Mouse (Mus musculus) hindbrain, embryonic 13.5 days (tissue): ENCODE results near the gene Bmf. TPM values are rescaled to one million over a fixed set of nuclear protein-coding genes. Genes with fewer than 3 reads are reported as not detected.
A peak's percentile ranks its signal among the peaks of the same experiment; 100 is the strongest.

Experiments
- ATAC-seq: fragments of 200-750 bp; cut with Nextera tagmentation; 2 replicates; pipeline ENCODE4 v1.8.0; 2017; ENCODE audit warnings: moderate TSS enrichment; ENCODE audit not compliant: low FRiP score
- H3K27ac ChIP-seq: fragments of 300-500 bp; sonication (generic); 2 replicates; pipeline ENCODE4 v1.5.1; 2015; ENCODE audit warnings: inconsistent platforms, mild to moderate bottlenecking, moderate library complexity
- H3K27me3 ChIP-seq: fragments of 300-500 bp; sonication (generic); 2 replicates; pipeline ENCODE4 v1.6.1; 2015; ENCODE audit warnings: mild to moderate bottlenecking, inconsistent platforms
- H3K36me3 ChIP-seq: fragments of 300-500 bp; sonication (generic); 2 replicates; pipeline ENCODE4 v1.6.1; 2015; ENCODE audit warnings: mild to moderate bottlenecking, inconsistent platforms
- H3K4me1 ChIP-seq: fragments of 300-500 bp; sonication (generic); replicated peaks from 2 replicates; pipeline ENCODE4 v1.6.1; 2015; ENCODE audit warnings: inconsistent platforms
- H3K4me2 ChIP-seq: fragments of 300-500 bp; sonication (generic); 2 replicates; pipeline ENCODE4 v1.6.1; 2015; ENCODE audit warnings: inconsistent platforms, mild to moderate bottlenecking, moderate library complexity
- H3K4me3 ChIP-seq: fragments of 300-500 bp; sonication (generic); 2 replicates; pipeline ENCODE4 v1.5.1; 2015; ENCODE audit warnings: mild to moderate bottlenecking, inconsistent platforms
- H3K9ac ChIP-seq: fragments of 300-500 bp; sonication (generic); 2 replicates; pipeline ENCODE4 v1.6.1; 2015; ENCODE audit warnings: mild to moderate bottlenecking, inconsistent platforms
- H3K9me3 ChIP-seq: fragments of 300-500 bp; sonication (generic); 2 replicates; pipeline ENCODE4 v1.6.1; 2016; ENCODE audit warnings: inconsistent platforms
- WGBS: fragments of 180-500 bp; shearing (Covaris S2); methylation state at CpG from one replicate; pipeline ENCODE4 v1.1.7; 2015; 5-methylcytosine and 5-hydroxymethylcytosine counted together
- polyA plus RNA-seq: library from polyadenylated mRNA; unstranded; fragments of >200 nt; fragmentation: Nextera tagmentation; extraction: Ambion mirVana; gene quantifications from 2 replicates; pipeline ENCODE4 v1.2.1, GENCODE M21; 2015

Gene Bmf
- polyA plus RNA-seq, 1 experiment from 2014 or later = 4.7 TPM

DNA sequence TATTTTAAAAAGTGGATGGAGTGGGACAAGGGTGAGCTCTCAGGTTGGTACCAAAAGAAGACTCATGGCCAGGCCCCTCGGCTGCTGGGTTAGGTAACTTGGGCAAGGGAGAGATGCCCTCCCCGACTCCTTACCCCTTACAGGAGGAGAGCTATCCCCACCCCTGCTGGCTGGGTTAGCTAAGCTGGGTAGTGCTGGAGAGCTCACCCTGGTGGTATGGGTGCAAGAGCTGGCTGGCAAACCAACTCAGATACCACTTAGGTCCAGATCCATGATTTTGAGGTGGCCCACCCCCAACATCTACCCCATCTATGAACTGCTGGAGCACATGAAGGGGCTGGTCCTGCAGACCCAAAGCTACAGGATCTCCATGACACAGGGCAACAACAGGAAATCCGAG lies 24.7 kb downstream of the Bmf start:
- no peak overlapping the region for H3K4me2 ChIP-seq
- H3K36me3 ChIP-seq = no peaks in the 10 kb centered on the region
- no peak overlapping the region for H3K27ac ChIP-seq
- no peak overlapping the region for H3K4me3 ChIP-seq
- no peak for ATAC-seq
- WGBS = 82% methylated on average over 3 of the region's 3 CpGs
- no peaks in the 10 kb centered on the region for H3K27me3 ChIP-seq
- no peak overlapping the region for H3K9ac ChIP-seq
- peaks cover 26% of the 10 kb centered on the region for H3K4me1 ChIP-seq
- no peaks in the 10 kb centered on the region for H3K9me3 ChIP-seq

DNA sequence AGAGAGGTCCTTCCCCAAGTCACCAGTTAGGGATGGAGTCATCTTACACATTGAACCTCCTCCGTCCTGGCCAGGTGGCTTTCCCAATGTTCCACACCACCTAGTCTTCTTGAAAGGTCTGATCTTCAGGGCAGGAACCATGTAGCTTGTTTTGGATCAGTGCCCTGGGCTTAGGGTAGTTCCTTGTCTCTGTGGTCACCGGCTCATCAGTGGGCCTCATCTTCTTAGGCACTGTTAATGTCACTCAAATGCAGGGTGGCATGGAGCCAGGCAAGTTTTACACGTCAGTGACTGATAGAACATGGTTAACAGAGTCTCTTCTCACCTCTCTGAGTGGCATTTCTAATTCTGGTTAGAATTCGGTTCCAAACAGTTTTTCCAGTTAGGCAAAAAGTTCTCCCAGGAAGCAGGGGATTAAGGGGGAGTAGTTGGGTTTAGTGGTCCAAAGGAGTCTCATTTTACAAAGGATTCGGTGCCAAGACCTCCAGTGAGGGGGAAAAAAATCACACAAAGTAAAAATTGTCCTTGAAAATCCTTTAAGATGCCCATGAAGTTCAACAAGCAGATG lies 26.2 kb downstream of the Bmf start:
- no peaks in the 10 kb centered on the region for H3K9me3 ChIP-seq
- H3K4me3 ChIP-seq = no peak overlapping the region
- H3K36me3 ChIP-seq = no peaks in the 10 kb centered on the region
- no peak overlapping the region for H3K4me2 ChIP-seq
- no peak for ATAC-seq
- H3K27me3 ChIP-seq = no peaks in the 10 kb centered on the region
- peaks cover 23% of the 10 kb centered on the region for H3K4me1 ChIP-seq
- 73% methylated on average over 5 of the region's 5 CpGs for WGBS
- H3K27ac ChIP-seq = no peak overlapping the region
- H3K9ac ChIP-seq = no peak overlapping the region

DNA sequence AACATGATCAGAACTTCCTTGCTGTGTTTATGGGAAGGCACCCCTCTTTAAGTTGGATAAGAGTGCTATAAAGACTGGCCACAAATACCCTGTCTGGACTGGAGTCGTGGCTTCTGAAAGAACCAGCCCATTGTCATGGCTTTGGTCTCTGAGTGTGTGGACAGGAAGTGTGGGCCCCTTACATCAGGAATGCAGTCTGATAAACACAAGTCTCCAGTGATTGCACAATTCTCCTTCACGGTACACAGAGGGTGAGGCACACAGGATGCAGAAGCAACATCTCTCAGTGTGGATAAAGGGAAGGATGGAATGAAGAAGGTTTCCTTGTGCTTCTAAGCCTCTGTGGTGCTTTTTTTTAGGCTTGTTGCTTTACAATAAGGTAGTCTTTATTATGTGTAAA lies 27.2 kb downstream of the Bmf start:
- Histone ChIP-seq H3K4me3 (no peak overlapping the region), H3K27ac (no peak overlapping the region), H3K4me1 (peaks cover 23% of the 10 kb centered on the region), H3K4me2 (no peak overlapping the region), H3K27me3 (no peaks in the 10 kb centered on the region), H3K9me3 (no peaks in the 10 kb centered on the region), H3K9ac (no peak overlapping the region), H3K36me3 (no peaks in the 10 kb centered on the region)
- ATAC-seq = no peak
- WGBS = 37% methylated on average over 2 of the region's 2 CpGs

DNA sequence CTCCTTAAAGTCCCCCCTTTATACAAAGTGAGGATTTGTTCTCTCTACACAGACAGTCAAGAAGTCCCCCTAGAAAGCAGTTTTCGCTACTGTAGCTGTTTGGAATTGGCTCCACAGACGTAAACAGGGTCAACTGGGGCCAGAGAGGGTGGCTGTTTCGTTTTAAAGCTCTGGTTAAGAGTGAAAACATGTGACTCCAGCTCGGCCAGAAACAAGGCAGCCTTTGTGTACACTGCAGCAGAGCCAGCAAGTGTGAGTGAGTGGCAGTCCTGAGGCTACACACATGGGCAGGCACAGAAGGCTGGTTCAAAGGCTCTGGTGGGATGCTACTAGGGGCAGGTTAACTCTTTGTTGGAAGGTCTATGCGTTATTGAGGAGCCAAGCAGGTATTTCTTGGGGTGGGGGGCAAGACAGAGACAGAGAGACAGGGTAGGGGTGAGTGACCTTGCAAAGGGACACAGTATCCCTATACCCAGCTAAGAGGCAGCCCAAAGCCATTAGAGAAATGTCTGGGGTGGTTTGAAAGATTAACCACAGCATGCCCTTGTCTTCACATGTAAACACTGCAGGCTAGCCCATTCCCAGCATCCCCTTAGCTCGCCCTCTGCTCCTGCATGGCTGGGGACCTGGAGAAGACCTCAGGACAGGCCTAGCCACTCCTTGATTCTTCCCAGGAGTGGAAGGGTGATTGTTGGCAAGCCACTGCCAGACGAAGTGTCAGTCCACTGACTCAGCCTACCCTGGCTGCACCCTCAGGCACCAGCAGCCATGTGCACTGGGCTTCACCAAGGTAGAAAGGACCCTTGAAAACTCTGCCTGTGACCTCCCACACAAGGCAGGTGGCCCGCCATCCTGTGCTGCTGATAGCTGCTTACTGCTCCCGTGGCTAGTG lies 29.2 kb downstream of the Bmf start:
- Histone ChIP-seq H3K27ac (peak overlapping the region; percentile 69), H3K27me3 (no peaks in the 10 kb centered on the region), H3K4me2 (no peak overlapping the region), H3K4me3 (no peak overlapping the region), H3K4me1 (peaks cover 23% of the 10 kb centered on the region), H3K9me3 (no peaks in the 10 kb centered on the region), H3K9ac (no peak overlapping the region), H3K36me3 (no peaks in the 10 kb centered on the region)
- ATAC-seq = peak; percentile 88
- WGBS = 44% methylated on average over 9 of the region's 9 CpGs

DNA sequence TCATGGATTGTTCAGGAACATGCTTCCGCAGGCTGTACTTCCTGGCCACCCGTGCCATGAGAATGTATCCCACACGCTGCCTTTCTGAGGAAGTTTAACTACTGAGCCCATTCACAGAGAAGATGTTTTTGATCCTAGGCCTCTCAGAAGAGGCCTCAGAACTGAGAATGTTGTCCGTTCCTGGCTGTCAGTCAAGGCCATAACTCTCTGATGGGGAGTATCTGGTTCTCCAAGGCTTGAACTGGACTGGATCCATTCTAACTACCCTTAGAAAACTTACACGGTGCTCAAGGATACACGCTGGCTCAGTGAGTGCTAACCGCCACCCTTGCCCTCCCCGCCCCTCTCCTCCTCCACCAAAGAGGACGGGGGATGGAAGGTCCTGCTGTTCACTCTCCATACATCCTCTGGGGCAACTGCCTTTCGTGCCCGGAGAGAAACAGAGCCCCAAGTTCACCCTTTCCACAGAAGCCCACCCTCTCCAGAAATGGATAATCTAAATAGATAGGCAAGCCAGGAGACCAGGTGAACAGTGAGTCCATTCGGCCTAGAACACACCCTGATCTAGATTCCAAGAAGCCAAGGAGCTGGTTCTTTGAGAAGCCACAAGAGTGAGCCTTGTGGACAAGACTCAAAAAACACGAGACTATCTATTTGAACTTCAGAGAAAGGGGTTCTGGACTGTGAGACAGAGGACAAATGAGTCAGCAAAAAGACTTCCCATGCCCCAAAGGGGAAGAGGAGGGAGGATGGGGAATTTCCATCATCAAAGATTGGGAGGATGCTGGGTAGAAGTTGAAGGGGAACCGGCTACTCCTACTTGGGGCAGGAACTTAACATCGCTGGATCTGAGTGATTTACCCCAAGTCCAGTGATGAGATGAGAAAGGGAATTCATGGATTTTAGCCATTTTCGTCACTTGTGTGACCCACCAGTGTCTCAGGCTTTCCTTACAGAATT lies 36.8 kb downstream of the Bmf start:
- Histone ChIP-seq H3K27ac (no peak overlapping the region), H3K9me3 (no peaks in the 10 kb centered on the region), H3K4me3 (no peak overlapping the region), H3K9ac (no peak overlapping the region), H3K36me3 (no peaks in the 10 kb centered on the region), H3K4me2 (no peak overlapping the region), H3K27me3 (peaks cover 27% of the 10 kb centered on the region), H3K4me1 (peaks cover 21% of the 10 kb centered on the region)
- 81% methylated on average over 16 of the region's 16 CpGs for WGBS
- no peak for ATAC-seq

DNA sequence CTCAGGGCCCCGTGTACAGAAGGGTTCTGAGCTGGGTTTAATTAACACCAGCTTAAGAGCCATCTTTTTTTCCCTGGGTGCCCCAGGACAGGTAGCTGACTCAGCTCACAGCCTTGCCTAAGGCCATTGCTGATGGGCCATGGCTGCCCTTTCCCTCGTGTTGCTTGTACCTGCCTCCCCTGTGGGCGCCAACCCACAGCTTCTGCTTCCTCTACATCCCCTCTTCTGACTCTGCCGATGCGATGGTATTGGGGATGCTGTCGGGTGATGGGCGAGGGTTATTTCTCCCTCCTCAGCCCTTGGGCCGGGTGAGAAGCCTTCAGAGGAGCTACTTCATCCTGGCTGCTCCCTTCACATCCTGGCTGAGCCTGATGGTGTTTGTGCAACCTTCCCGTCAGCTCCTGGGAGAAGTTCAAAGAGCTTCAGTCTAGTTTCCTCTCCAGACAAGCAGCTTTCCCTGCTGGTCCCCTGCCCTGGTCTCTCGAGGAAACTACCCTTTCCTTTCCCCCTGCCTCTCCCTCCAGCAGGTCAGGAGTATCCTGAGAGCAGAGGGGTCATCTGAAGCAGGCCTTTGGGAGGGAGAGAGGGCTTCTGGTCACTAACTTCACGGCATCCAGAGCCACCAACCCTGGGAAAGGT lies 37.6 kb downstream of the Bmf start:
- WGBS = 65% methylated on average over 11 of the region's 11 CpGs
- no peak overlapping the region for H3K27ac ChIP-seq
- ATAC-seq = no peak

DNA sequence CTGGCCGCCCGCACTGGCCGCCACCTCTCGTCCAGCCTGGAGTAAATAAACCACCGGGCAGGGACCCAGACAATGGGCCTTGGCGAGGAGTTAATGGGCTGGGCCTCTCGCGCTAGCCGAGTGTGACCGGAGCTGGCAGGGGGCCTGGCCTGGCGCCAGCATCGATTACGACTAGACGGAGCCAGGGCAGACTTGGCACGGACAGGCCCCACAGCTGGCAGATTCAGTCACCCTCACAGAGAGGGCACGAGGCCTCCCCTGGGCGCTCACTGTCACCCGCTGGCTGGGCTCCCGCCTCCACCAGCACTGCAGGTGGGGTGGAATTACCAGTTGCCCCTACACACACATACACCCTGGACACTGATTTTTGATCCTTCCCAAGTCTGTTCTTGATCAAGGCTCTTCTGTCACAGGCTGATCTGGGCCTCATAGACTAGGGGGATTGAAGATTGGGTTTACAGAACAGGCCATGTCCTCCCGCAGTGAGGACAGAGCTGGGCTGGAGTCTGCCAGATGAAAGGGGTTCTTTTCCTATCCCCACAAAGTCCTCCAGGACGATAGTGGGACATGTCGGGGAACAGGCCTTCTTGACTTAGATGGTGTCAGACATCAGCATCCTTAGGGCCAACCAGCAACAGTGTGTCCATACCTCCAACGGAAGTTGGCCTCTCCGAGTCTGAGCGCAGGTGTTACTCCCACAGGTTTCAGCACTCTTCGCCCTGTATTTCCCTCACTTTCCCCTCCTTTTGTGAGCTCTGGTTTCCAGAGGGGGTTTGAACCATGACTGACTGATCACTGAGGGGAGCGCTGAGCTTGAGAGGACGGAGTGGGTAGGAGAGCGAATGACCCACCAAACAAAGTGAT lies 38.8 kb downstream of the Bmf start:
- peak overlapping the region; percentile 63 for H3K9ac ChIP-seq
- peak; percentile 92 for ATAC-seq
- WGBS = 28% methylated on average over 29 of the region's 29 CpGs
- H3K4me2 ChIP-seq = peak overlapping the region; percentile 10; the same call in 1 of the 2 replicates
- no peaks in the 10 kb centered on the region for H3K9me3 ChIP-seq
- H3K36me3 ChIP-seq = no peaks in the 10 kb centered on the region
- H3K27ac ChIP-seq = peak overlapping the region; percentile 79
- no peak overlapping the region for H3K4me3 ChIP-seq
- peaks cover 27% of the 10 kb centered on the region for H3K27me3 ChIP-seq
- H3K4me1 ChIP-seq = peaks cover 21% of the 10 kb centered on the region

More for the DNA sequence above, 37.6 kb downstream of the Bmf start:
- Histone ChIP-seq H3K9ac (no peak overlapping the region), H3K4me1 (peaks cover 21% of the 10 kb centered on the region), H3K27me3 (peaks cover 27% of the 10 kb centered on the region), H3K4me3 (no peak overlapping the region), H3K4me2 (no peak overlapping the region), H3K9me3 (no peaks in the 10 kb centered on the region), H3K36me3 (no peaks in the 10 kb centered on the region)

DNA sequence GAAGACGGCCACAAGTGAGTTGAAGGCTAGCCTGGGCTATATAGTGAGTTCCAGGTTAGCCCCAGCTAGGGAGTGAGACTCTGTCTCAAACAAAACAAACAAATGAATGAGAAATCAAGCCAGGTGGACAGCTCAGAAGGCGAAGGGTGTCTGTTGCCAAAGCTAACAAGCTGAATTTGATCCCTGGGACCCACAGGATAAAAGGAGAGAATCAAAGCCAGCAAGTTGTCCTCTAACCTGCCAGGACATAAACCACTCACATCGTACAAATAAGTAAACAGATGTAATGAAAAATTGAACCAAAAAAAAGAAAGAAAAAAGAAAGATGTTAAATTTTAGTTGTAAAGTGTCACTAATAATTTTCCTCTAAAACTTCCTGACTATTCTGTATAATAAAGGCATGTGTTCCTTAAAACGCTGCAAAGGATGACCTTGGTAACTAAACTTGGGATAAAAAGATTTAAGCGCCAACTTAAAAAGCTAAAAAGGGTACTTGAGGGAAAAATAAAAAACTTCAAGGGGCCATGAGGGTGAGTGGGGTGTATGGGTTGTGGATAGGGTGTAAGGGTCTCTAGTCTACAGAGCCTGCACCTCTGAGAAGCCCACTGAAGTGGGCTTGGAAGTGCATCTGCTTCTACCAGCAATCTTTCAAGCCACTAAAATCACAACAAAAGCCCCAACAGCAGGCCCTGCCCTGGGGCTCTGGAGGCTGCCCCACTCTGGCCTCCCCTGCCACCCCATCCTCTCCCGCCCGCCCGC lies 39.6 kb downstream of the Bmf start:
- H3K36me3 ChIP-seq = no peaks in the 10 kb centered on the region
- H3K27ac ChIP-seq = peak overlapping the region; percentile 79
- H3K4me3 ChIP-seq = no peak overlapping the region
- no peaks in the 10 kb centered on the region for H3K9me3 ChIP-seq
- H3K9ac ChIP-seq = peak overlapping the region; percentile 63
- H3K4me2 ChIP-seq = peak overlapping the region; percentile 10; the same call in 1 of the 2 replicates
- H3K4me1 ChIP-seq = peaks cover 21% of the 10 kb centered on the region
- ATAC-seq = peak; percentile 66; the same call in 1 of the 2 replicates
- peaks cover 30% of the 10 kb centered on the region for H3K27me3 ChIP-seq
- WGBS = 47% methylated on average over 8 of the region's 8 CpGs

DNA sequence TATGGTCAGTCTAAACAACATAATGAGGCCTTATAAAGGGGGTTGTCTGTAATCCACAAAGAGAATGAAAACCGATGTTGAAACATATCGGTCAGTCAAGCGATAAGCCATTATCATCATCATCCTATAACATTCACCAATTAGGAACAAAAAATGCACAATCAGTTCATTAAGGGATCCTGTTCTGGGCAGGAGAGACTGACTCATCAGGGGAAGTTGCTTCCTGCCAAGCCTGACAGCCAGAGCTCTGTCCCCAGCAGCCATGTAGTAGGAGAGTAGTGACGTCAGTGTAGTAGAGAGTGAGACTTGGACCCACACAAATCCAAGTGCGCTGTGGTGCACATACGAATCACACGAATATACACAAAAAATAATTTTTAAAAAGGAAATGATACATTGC lies 42.4 kb downstream of the Bmf start:
- H3K36me3 ChIP-seq = no peaks in the 10 kb centered on the region
- no peak overlapping the region for H3K9ac ChIP-seq
- peaks cover 16% of the 10 kb centered on the region for H3K27me3 ChIP-seq
- H3K27ac ChIP-seq = no peak overlapping the region
- H3K4me2 ChIP-seq = no peak overlapping the region
- ATAC-seq = no peak
- H3K9me3 ChIP-seq = no peaks in the 10 kb centered on the region
- WGBS = 90% methylated on average over 7 of the region's 7 CpGs
- no peak overlapping the region for H3K4me3 ChIP-seq
- peaks cover 21% of the 10 kb centered on the region for H3K4me1 ChIP-seq

DNA sequence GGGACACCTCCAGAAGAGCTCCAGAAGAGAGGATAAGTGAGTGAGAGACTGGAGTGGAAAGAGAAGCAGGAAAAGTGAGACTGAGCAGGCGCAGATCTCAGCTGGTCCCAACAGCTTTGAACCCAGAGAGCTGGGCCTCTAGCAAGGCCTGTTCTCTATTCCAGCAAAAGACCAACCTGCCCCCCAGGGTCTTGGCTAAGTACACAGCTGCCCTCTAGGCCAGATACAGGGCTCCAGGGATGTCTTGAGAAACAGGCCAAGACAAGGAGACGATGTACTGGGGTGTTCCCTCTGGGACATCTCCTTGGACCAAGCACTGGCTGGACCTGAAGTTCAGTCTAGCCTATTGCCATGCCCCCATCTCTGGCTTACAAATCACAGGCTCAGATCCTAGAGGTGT lies 49.3 kb downstream of the Bmf start:
- H3K27me3 ChIP-seq = 0 out of 2 replicates have a peak, but pooled peaks cover 1% of the 10 kb centered on the region
- peaks cover 18% of the 10 kb centered on the region for H3K4me1 ChIP-seq
- H3K9me3 ChIP-seq = no peaks in the 10 kb centered on the region
- ATAC-seq = no peak
- no peak overlapping the region for H3K4me3 ChIP-seq
- H3K36me3 ChIP-seq = no peaks in the 10 kb centered on the region
- H3K4me2 ChIP-seq = no peak overlapping the region
- no peak overlapping the region for H3K9ac ChIP-seq
- 83% methylated on average over 2 of the region's 2 CpGs for WGBS
- H3K27ac ChIP-seq = no peak overlapping the region
